Mouse (Mus musculus) embryonic fibroblast, embryonic 13.5 days (primary cell): ENCODE results near the gene Hist1h2ak. TPM values are rescaled to one million over a fixed set of nuclear protein-coding genes. Genes with fewer than 3 reads are reported as not detected.

Experiments
- H3K27ac ChIP-seq: 2 replicates; pipeline ENCODE4 v1.5.1; 2012; ENCODE audit warnings: low read length, control low read depth, inconsistent platforms; ENCODE audit not compliant: insufficient read depth
- H3K4me1 ChIP-seq: 2 replicates; pipeline ENCODE4 v1.6.1; 2011; ENCODE audit warnings: low read length; ENCODE audit not compliant: control insufficient read depth, insufficient read depth
- H3K4me3 ChIP-seq: 2 replicates; pipeline ENCODE4 v1.5.1; 2011; ENCODE audit warnings: mild to moderate bottlenecking, control low read depth, low read length; ENCODE audit not compliant: insufficient read depth
- CTCF ChIP-seq: IDR thresholded peaks from 2 replicates; pipeline ENCODE4 v1.5.1; 2011; ENCODE audit warnings: mild to moderate bottlenecking, control low read depth, low read length, moderate library complexity, borderline replicate concordance; ENCODE audit not compliant: insufficient read depth
- POLR2A ChIP-seq: IDR thresholded peaks from 2 replicates; pipeline ENCODE4 v1.6.1; 2011; ENCODE audit warnings: low read depth, mild to moderate bottlenecking, control low read depth, low read length, moderate library complexity
- polyA plus RNA-seq: library from polyadenylated mRNA; stranded (reverse); fragments of >200 nt; gene quantifications from 2 replicates; pipeline ENCODE4 v1.2.4, GENCODE M21; 2011; ENCODE audit warnings: low read depth; ENCODE audit not compliant: missing spikeins, insufficient read length

The Hist1h2ak gene
- polyA plus RNA-seq, 1 experiment: 5.3 TPM

GRCm38 (mm10) chr13:21718381-21719080, 35.1 kb downstream of the Hist1h2ak start:
- Histone ChIP-seq H3K4me1 (peaks cover 13% of the 10 kb centered on the region; the same call in 1 of the 2 replicates), H3K4me3 (peak overlapping the region; percentile 50), H3K27ac (peak overlapping the region; percentile 54)
- TF ChIP-seq CTCF: no peak
- TF ChIP-seq POLR2A: peak; percentile 89

GRCm38 (mm10) chr13:21717397-21718357, 36.0 kb downstream of the Hist1h2ak start, which contains the start of gene Hist1h3h:
Hist1h3h (plus strand) TSS chr13:21717659.
- peaks cover 13% of the 10 kb centered on the region; the same call in 1 of the 2 replicates for H3K4me1 ChIP-seq
- TF ChIP-seq POLR2A: peak; percentile 87
- peak within 1 kb of the TSS; percentile 55 for H3K4me3 ChIP-seq
- peak within 1 kb of the TSS; percentile 80 for H3K27ac ChIP-seq

DNA sequence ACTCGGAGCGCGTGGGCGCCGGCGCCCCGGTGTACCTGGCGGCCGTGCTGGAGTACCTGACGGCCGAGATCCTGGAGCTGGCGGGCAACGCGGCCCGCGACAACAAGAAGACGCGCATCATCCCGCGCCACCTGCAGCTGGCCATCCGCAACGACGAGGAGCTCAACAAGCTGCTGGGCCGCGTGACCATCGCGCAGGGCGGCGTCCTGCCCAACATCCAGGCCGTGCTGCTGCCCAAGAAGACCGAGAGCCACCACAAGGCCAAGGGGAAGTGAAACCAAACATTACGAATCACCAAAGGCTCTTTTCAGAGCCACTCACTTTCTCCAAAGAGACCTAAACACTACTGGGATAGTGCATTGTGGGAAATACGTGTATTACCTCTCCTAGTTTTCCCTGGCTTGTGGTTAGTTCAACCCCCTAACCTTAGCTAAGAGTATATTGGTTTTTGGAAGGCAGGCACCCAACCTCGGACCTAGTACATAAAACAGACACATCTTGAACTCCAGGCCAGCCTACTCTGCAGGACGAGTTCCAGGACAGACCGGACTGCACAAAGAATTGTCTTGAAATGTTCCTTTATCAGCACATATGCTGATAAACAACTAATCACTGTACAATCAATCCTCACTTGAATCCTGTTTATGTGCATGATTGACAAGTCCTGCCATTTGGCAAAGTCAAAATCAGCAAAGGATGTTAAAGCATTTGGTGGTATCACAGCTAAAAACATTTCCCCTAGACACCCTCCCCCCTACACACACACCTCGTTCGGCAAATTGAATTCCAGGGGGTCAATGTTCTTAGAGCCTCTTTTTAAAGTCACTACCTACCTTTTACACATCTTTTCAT, 36.9 kb downstream of the Hist1h2ak start:
- Histone ChIP-seq H3K4me3 (peak overlapping the region; percentile 37), H3K27ac (peak overlapping the region; percentile 54), H3K4me1 (peaks cover 13% of the 10 kb centered on the region; the same call in 1 of the 2 replicates)
- peak; percentile 81 for TF ChIP-seq POLR2A

DNA sequence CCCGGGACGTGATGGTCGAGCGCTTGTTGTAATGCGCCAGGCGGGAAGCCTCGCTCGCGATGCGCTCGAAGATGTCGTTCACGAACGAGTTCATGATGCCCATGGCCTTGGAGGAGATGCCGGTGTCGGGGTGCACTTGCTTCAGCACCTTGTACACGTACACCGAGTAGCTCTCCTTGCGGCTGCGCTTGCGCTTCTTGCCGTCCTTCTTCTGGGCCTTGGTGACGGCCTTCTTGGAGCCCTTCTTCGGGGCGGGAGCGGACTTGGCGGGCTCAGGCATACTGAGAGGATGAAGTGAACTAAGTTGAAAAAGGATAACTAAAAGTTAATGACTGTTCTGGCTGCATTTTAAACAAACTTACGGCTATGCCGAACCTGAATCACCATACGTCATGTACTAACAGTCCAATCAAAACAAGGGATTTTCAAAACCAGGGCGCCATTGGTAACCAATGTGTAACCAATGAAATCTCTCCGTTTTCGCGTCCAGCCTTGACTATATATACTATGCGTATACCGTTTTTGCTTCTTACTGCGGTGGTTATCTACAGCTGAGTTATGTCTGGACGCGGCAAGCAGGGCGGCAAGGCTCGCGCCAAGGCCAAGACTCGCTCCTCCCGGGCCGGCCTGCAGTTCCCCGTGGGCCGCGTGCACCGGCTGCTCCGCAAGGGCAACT, 37.6 kb downstream of the Hist1h2ak start, which contains the start of the genes Hist1h2bl and Hist1h2ai:
Gene Hist1h2bl (minus strand): TSS at position 280 of the 676 bp plus-strand sequence.
Gene Hist1h2ai (plus strand): TSS at position 559 of the 676 bp plus-strand sequence.
- peak; percentile 83 for TF ChIP-seq POLR2A
- Histone ChIP-seq H3K4me1 (peaks cover 13% of the 10 kb centered on the region; the same call in 1 of the 2 replicates), H3K4me3 (peak within 1 kb of the TSS; percentile 52), H3K27ac (peak within 1 kb of the TSS; percentile 82)

GRCm38 (mm10) chr13:21715131-21715863, 38.3 kb downstream of the Hist1h2ak start:
- peaks cover 13% of the 10 kb centered on the region; the same call in 1 of the 2 replicates for H3K4me1 ChIP-seq
- peak overlapping the region; percentile 82 for H3K27ac ChIP-seq
- H3K4me3 ChIP-seq: peak overlapping the region; percentile 52
- TF ChIP-seq CTCF: no peak
- peak; percentile 64 for TF ChIP-seq POLR2A

DNA sequence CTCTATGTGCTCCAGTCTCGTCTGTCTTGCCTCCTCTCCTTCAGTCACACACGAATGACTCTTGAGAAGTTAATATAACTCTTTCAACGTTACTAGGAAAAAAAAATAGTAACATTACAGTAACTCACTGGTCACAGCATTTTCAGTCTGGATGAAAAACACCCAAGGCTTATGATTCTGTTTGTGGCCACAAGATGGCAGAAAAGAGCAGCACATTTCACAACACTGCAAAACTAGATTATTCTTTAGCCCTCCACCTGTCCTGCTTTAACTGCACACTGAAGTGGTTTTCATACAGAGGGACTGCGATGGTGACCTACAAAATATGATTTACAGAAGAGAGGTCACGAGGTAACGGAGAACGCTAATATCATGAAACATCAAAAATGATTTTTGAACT, 38.9 kb downstream of the Hist1h2ak start:
- TF ChIP-seq POLR2A (no peak), CTCF (no peak)
- Histone ChIP-seq H3K4me1 (peaks cover 13% of the 10 kb centered on the region; the same call in 1 of the 2 replicates), H3K4me3 (peak overlapping the region; percentile 52), H3K27ac (no peak overlapping the region)

DNA sequence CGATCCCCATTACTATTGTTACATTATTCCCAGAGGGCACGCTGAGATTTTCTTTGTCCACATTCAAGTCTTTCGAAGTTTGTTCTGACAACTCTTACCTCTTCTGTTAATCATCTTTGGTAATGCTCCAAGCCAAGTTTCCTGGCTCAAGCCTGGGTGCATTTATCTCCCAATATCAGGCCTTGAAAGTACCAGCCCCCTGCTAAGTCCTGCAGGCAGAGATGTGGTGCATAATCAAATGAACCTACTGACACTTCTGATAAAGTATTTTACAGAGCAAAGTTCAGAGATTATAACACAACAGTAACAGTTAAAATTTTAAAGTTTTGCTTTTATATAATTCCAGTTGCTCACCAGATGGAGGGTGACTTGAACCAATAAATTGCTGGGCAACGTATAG, 41.9 kb downstream of the Hist1h2ak start:
- H3K4me1 ChIP-seq: peaks cover 6% of the 10 kb centered on the region; the same call in 1 of the 2 replicates
- no peak for TF ChIP-seq POLR2A
- no peak for TF ChIP-seq CTCF
- H3K27ac ChIP-seq: no peak overlapping the region
- H3K4me3 ChIP-seq: peak overlapping the region; percentile 99; the same call in 1 of the 2 replicates

DNA sequence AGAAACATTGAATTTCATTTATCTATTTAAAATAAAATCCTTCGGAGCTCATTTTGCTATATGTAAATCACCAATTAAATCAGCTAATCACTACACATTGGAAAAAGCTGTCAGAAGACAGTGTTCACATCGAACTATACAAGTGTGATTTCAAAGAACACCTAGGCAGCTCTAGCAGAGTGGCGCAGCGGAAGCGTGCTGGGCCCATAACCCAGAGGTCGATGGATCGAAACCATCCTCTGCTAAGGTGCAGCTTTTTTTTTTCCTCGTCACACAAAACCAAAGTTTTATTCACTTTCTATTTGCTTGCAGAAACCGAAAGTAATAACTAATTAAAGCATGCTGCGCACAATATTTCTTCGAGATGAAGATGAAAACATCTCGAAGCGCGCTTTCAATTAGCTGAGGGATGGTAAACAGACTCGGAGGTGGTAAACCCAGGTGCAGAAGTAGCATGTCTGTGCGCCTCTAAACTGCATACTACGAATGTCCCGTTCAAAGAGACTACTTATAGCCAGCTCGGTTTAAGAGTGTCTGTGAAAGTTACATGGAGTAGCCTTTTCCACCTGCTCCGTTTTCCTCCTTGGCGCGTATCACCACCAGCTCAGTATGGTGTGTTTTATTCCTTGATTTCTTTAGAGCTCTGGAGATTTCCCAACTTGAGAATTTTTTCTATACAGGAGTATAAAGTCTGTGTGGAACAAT, 42.7 kb downstream of the Hist1h2ak start:
- TF ChIP-seq CTCF (no peak), POLR2A (0 out of 2 replicates have a peak, but pooled peaks have one; percentile 17)
- Histone ChIP-seq H3K4me1 (peaks cover 6% of the 10 kb centered on the region; the same call in 1 of the 2 replicates), H3K27ac (no peak overlapping the region), H3K4me3 (peak overlapping the region; percentile 99)
